Mouse (Mus musculus) kidney, postnatal 0 days (tissue): ENCODE measurements around the gene Gm10778. TPM values are rescaled to one million over a fixed set of nuclear protein-coding genes. Genes with fewer than 3 reads are reported as not detected.
"Not testable (repeated sequence)": the region's sequence is repeated elsewhere in the genome, so short reads cannot be mapped to it uniquely, and the experiment has no call there.

Source experiments
- ATAC-seq: fragments of 200-750 bp; cut with Nextera tagmentation; replicated peaks from 2 replicates; pipeline ENCODE4 v1.8.0; 2017; ENCODE audit warnings: low read depth, moderate number of reproducible peaks, moderate TSS enrichment, moderate library complexity; ENCODE audit not compliant: low FRiP score
- DNase-seq: peaks from one replicate; pipeline ENCODE4 v3.0.0-alpha.2; 2016; ENCODE audit warnings: low spot score
- H3K27ac ChIP-seq: fragments of 300-500 bp; sonication (generic); 2 replicates; pipeline ENCODE4 v1.5.1; 2014; ENCODE audit warnings: mild to moderate bottlenecking
- H3K27me3 ChIP-seq: fragments of 300-500 bp; sonication (generic); 2 replicates; pipeline ENCODE4 v1.6.1; 2014; ENCODE audit warnings: low read length, mixed read lengths; ENCODE audit not compliant: insufficient read depth
- H3K36me3 ChIP-seq: fragments of 300-500 bp; sonication (generic); 2 replicates; pipeline ENCODE4 v1.6.1; 2014; ENCODE audit warnings: low read length, mixed read lengths; ENCODE audit not compliant: insufficient read depth
- H3K4me1 ChIP-seq: fragments of 300-500 bp; sonication (generic); replicated peaks from 2 replicates; pipeline ENCODE4 v1.6.1; 2014; ENCODE audit warnings: antibody characterized with exemption, low read length, mixed read lengths; ENCODE audit not compliant: insufficient read depth
- H3K4me2 ChIP-seq: fragments of 300-500 bp; sonication (generic); 2 replicates; pipeline ENCODE4 v1.6.1; 2014; ENCODE audit warnings: mild to moderate bottlenecking, low read length, moderate library complexity, mixed read lengths
- H3K4me3 ChIP-seq: fragments of 300-500 bp; sonication (generic); replicated peaks from 2 replicates; pipeline ENCODE4 v1.5.1; 2014; ENCODE audit warnings: low read depth, low read length
- H3K9ac ChIP-seq: fragments of 300-500 bp; sonication (generic); 2 replicates; pipeline ENCODE4 v1.6.1; 2014; ENCODE audit warnings: low read depth, low read length
- H3K9me3 ChIP-seq: fragments of 300-500 bp; sonication (generic); replicated peaks from 2 replicates; pipeline ENCODE4 v1.6.1; 2016; ENCODE audit warnings: low read length, inconsistent platforms, mixed read lengths
- CTCF ChIP-seq: IDR thresholded peaks from 2 replicates; pipeline ENCODE4 v1.5.1; 2016; ENCODE audit warnings: antibody characterized with exemption, low read depth, mild to moderate bottlenecking, moderate library complexity
- WGBS: fragments of 180-500 bp; shearing (Covaris S2); extraction: QIAGEN DNeasy Blood & Tissue Kit; methylation state at CpG from one replicate; pipeline ENCODE4 v1.1.7; 2014; 5-methylcytosine and 5-hydroxymethylcytosine counted together
- polyA plus RNA-seq: library from polyadenylated mRNA; unstranded; fragments of >200 nt; fragmentation: Nextera tagmentation; extraction: Ambion mirVana; gene quantifications from 2 replicates; pipeline ENCODE4 v1.2.1, GENCODE M21; 2015

Gene Gm10778
- polyA plus RNA-seq, 1 experiment from 2014 or later = 4.0 TPM

DNA sequence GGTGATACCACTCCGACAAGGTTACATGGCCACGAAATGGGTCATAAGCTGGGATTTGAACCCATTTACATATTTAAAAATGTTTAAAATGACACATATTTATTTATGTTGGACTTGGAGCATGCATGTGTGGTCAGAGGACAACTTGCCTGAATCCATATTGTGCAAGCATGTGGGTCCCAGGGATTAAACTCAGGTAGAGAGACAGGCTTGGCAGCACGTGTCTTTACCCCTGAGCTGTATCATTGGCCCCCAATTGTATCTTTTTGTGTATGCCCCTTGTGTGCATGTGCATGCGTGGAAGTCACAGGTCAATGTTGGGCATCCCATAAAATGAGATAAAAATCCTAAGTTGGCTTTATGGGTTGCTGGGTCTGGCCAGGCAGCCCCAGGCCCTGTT is 3.5 kb upstream of the Gm10778 start:
- no peaks in the 10 kb centered on the region for H3K36me3 ChIP-seq
- DNase-seq = no peak
- H3K9ac ChIP-seq = no peak overlapping the region
- TF ChIP-seq CTCF = no peak
- peaks cover 14% of the 10 kb centered on the region; the same call in 1 of the 2 replicates for H3K4me1 ChIP-seq
- no peaks in the 10 kb centered on the region for H3K9me3 ChIP-seq
- ATAC-seq = no peak
- H3K27me3 ChIP-seq = no peaks in the 10 kb centered on the region
- WGBS = 92% methylated on average over 4 of the region's 4 CpGs
- no peak overlapping the region for H3K4me3 ChIP-seq
- no peak overlapping the region for H3K4me2 ChIP-seq
- no peak overlapping the region for H3K27ac ChIP-seq

DNA sequence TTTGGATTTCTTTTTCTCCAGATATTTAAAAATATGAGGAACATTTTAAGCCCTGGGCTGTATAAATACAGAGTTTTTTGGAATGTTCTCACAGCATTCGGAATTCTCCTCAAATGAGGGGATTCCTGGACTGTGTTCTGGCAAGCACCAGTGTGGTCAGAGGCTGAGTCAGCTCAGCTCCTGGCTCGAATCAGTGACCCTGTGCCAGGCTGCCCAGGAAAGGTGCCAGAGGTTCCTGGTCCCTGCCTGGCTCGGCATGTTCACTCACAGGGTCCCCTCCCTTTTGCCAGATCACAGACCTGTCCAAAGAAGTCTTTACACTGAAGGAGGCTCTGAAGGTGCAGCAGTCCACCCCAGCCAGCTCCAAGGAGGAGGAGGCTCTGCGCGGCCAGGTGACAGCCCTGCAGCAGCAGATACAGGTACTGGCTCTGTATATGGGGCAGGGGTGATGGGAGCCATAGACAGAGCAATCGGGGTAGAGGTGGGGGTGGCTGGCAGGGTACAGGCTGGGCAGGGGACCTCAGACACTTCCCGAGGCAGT is 2.8 kb upstream of the Gm10778 start:
- no peak for ATAC-seq
- 70% methylated on average over 7 of the region's 7 CpGs for WGBS

DNA sequence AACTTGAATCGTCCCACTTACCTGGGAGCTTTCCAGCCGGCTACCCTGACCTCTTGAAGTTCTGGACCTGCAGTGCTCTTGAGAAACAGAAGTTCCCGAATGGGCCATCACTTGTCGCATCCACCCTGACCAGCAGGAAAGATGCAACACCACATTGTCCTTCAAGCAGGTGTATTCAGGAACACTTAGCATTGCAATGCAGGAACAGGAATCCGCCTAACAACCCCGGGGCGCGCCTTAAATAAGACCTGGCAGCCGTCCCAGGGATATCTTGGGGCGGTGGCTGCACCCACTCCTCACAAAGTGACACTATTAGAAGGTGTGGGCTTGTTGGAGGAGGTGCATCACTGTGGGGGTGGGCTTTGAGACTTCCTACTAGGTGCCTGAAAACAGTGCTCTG is 6.3 kb downstream of the Gm10778 start:
- no peak overlapping the region for H3K4me3 ChIP-seq
- H3K36me3 ChIP-seq = peaks cover 9% of the 10 kb centered on the region; the same call in 1 of the 2 replicates
- H3K4me1 ChIP-seq = no peaks in the 10 kb centered on the region
- 95% methylated on average over 10 of the region's 10 CpGs for WGBS
- H3K4me2 ChIP-seq = no peak overlapping the region
- DNase-seq (no peak), ATAC-seq (no peak)
- no peak for TF ChIP-seq CTCF
- H3K9ac ChIP-seq = no peak overlapping the region
- no peaks in the 10 kb centered on the region for H3K27me3 ChIP-seq
- H3K9me3 ChIP-seq = peaks cover 26% of the 10 kb centered on the region
- H3K27ac ChIP-seq = no peak overlapping the region

More for the DNA sequence above, 2.8 kb upstream of the Gm10778 start:
- no peak for DNase-seq
- H3K27me3 ChIP-seq = no peaks in the 10 kb centered on the region
- H3K4me3 ChIP-seq = no peak overlapping the region
- TF ChIP-seq CTCF = no peak
- H3K9me3 ChIP-seq = peaks cover 5% of the 10 kb centered on the region; the same call in 1 of the 2 replicates
- peaks cover 14% of the 10 kb centered on the region; the same call in 1 of the 2 replicates for H3K4me1 ChIP-seq
- H3K27ac ChIP-seq = no peak overlapping the region
- no peak overlapping the region for H3K9ac ChIP-seq
- H3K4me2 ChIP-seq = no peak overlapping the region
- H3K36me3 ChIP-seq = no peaks in the 10 kb centered on the region

DNA sequence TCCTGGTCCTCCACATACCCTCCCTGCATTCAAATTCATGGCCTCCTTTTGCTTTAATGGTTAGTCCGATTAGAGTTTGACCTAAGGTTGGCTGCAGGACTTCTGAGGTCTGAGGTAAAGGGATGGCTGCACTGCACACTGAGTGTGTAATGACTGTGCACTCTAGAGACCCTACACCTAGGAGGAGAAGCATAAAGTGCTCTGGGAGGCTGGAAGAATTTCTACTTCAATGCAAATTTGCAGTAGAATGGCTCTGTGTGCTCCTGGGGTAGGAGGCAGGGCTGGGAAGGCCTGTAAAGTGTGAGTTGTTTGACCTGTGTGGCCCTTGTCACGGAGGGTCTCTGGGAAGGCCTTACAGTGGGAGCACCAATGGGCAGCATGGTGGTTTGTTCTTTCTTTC is 7.3 kb downstream of the Gm10778 start:
- ATAC-seq (no peak), DNase-seq (no peak)
- peaks cover 9% of the 10 kb centered on the region; the same call in 1 of the 2 replicates for H3K36me3 ChIP-seq
- WGBS = 98% methylated on average over 2 of the region's 2 CpGs
- no peak for TF ChIP-seq CTCF
- peaks cover 21% of the 10 kb centered on the region for H3K9me3 ChIP-seq
- H3K4me2 ChIP-seq = no peak overlapping the region
- no peak overlapping the region for H3K27ac ChIP-seq
- H3K4me1 ChIP-seq = no peaks in the 10 kb centered on the region
- H3K4me3 ChIP-seq = no peak overlapping the region
- H3K9ac ChIP-seq = no peak overlapping the region
- no peaks in the 10 kb centered on the region for H3K27me3 ChIP-seq

DNA sequence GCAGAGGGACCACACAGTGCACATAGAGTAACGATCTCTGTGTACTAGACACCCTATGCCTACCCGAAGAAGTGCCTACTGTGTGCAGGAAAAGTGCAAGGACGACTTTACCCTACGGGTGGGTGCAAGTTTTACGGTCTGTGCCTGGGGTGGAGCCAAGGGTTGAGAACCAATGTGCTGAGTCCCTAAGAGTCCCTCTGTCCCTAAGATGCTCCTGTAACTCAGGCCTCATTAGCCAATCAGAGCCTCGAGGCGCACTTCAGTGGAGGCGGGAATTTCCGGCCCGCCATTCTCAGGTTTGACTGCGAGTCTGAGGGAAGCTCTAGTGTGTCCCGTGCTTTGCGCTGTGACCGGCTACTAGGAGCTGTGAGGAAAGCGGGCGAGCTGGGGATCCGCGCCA is 38.3 kb downstream of the Gm10778 start:
- not testable (repeated sequence) for H3K4me2 ChIP-seq, ATAC-seq, H3K9me3 ChIP-seq, DNase-seq, H3K27ac ChIP-seq, H3K36me3 ChIP-seq, H3K27me3 ChIP-seq, H3K4me1 ChIP-seq, H3K9ac ChIP-seq, H3K4me3 ChIP-seq
- WGBS = no CpG with 5 or more reads among the region's 18 CpGs

DNA sequence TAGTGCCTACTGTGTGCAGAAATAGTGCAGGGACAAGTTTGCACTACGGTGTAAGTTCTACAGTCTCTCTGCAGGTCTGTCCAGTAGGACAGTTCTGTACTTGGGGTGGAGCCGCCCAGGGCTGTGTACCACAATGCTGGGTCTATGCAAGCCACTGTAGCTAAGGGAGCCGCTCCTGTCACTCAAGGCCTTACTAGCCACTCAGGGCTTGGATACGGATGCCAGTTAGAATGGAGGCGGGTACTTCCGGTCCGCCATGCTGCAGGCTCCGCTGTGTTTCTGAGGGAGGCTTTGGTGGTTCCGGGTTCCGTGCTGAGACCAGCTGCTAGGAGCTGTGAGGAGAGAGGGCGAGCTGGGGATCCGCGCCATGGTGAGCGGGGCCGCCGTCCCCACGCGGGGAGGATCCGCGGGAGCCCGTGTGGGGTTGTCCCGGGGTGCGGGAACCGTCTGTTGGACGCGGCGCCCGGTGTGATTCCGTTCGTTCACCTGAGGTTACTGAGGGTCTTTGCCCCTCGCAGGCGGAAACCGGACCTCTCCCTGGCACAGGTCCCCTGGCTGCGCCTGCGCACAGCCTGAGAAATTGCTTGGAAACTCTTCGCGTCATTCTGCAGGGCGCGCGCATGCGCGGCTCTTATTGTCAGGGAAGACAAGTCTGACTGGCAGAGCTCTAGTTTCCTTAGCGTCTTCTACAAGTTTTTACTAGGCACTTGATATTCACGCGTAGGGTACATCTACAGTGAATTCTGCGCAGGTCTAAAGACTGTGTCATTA is 55.9 kb downstream of the Gm10778 start, which contains the start of gene Zfp433:
Gene Zfp433, plus strand, starts transcription at position 295 of the 771 bp plus-strand sequence.
- not testable (repeated sequence) for H3K4me1 ChIP-seq, H3K36me3 ChIP-seq, H3K9me3 ChIP-seq, DNase-seq, H3K4me3 ChIP-seq, H3K4me2 ChIP-seq, H3K9ac ChIP-seq, H3K27me3 ChIP-seq, H3K27ac ChIP-seq
- no CpG with 5 or more reads among the region's 46 CpGs for WGBS
- peak; percentile 100 for ATAC-seq

Other genes with a start within 250 kb of the Gm10778 start
- gene Nfic, start 193.4 kb upstream of the Gm10778 start, polyA plus RNA-seq = 62.3 and 72.5 TPM in 2 replicates
- gene Celf5, start 166.3 kb upstream of the Gm10778 start, polyA plus RNA-seq = 0.30 and 0.47 TPM in 2 replicates
- 56.1 and 63.3 TPM in 2 replicates for gene Ncln, start 152.7 kb upstream of the Gm10778 start, polyA plus RNA-seq
- 1.7 and 1.8 TPM in 2 replicates for gene S1pr4, start 148.9 kb upstream of the Gm10778 start, polyA plus RNA-seq
- 0.80 and 0.92 TPM in 2 replicates for gene Gna15, start 124.8 kb upstream of the Gm10778 start, polyA plus RNA-seq
- 69.5 and 72.3 TPM in 2 replicates for gene Gna11, start 103.9 kb upstream of the Gm10778 start, polyA plus RNA-seq
- gene Aes, start 89.6 kb upstream of the Gm10778 start, polyA plus RNA-seq = 566 and 582 TPM in 2 replicates
- 29.2 and 30.8 TPM in 2 replicates for gene Tle2, start 74.5 kb upstream of the Gm10778 start, polyA plus RNA-seq
- gene Tle6, start 48.0 kb upstream of the Gm10778 start, polyA plus RNA-seq = 7.3 and 9.4 TPM in 2 replicates
- gene BC025920, start 42.8 kb upstream of the Gm10778 start, polyA plus RNA-seq = 0.33 and 0.37 TPM in 2 replicates
- gene Sirt6, start 21.3 kb upstream of the Gm10778 start, polyA plus RNA-seq = 27.0 and 27.5 TPM in 2 replicates
- 10.2 and 10.7 TPM in 2 replicates for gene Ankrd24, start 20.5 kb upstream of the Gm10778 start, polyA plus RNA-seq
- gene Zfp433, start 55.8 kb downstream of the Gm10778 start, polyA plus RNA-seq = 12.5 and 17.2 TPM in 2 replicates
- gene Gm3055, start 122.1 kb downstream of the Gm10778 start, polyA plus RNA-seq = 7.3 and 7.4 TPM in 2 replicates
- 2.4 and 2.5 TPM in 2 replicates for gene Gm4767, start 163.1 kb downstream of the Gm10778 start, polyA plus RNA-seq
- 8.6 and 9.0 TPM in 2 replicates for gene Gm32687, start 214.9 kb downstream of the Gm10778 start, polyA plus RNA-seq